ENCODE assay signal across 10 mouse cellular contexts in genomic region chr1:155212493-155212892, GRCm38 (mm10). TPM values are rescaled to one million over a fixed set of nuclear protein-coding genes. Genes with fewer than 3 reads are reported as not detected.
DNase-seq lines count a peak whose midpoint lies in the region; ATAC-seq and TF ChIP-seq lines count a peak whose summit lies in the region.
"Had no signal": no experiment of that assay in that cellular context is flagged by ENCODE, and none has a peak within 500 bp of the region (broad histone marks: within the 10 kb centered on the region; RNA-seq: fewer than 3 reads in every experiment).

No protein-coding gene starts in this region.

- no peaks in the 10 kb centered on the region for H3K9me3 ChIP-seq in forebrain, embryonic 16.5 days (ENCODE audit: control insufficient read depth, low read length)
- no peaks in the 10 kb centered on the region for H3K9me3 ChIP-seq in kidney, embryonic 16.5 days (ENCODE audit: low read length)
- H3K9me3 ChIP-seq: liver, embryonic 15.5 days had no signal

- ATAC-seq in forebrain, embryonic 16.5 days: peak; percentile 41
- ATAC-seq in kidney, embryonic 16.5 days (ENCODE audit: low FRiP score, low TSS enrichment): peak; percentile 66

- no peak overlapping the region for H3K4me3 ChIP-seq in gastrocnemius, adult 2 months
- no peak overlapping the region for H3K4me3 ChIP-seq in forebrain, embryonic 16.5 days (replicated peaks; ENCODE audit: low read length)
- no peak overlapping the region for H3K4me3 ChIP-seq in kidney, embryonic 16.5 days (ENCODE audit: low read length)
- H3K4me3 ChIP-seq: liver, embryonic 15.5 days had no signal

- peak overlapping the region; percentile 5 for H3K9ac ChIP-seq in forebrain, embryonic 16.5 days (replicated peaks; ENCODE audit: low read depth, low read length)
- peak overlapping the region; percentile 50 for H3K9ac ChIP-seq in kidney, embryonic 16.5 days (replicated peaks; ENCODE audit: low read length)
- H3K9ac ChIP-seq: liver, embryonic 15.5 days had no signal

- intact Hi-C loops in gastrocnemius, adult 2 months (cut with DNase I): no loop called here

- no peaks in the 10 kb centered on the region for H3K27me3 ChIP-seq in forebrain, embryonic 16.5 days (replicated peaks; ENCODE audit: control insufficient read depth, insufficient read depth, low read length)
- no peaks in the 10 kb centered on the region for H3K27me3 ChIP-seq in kidney, embryonic 16.5 days (ENCODE audit: insufficient read depth, low read length)
- H3K27me3 ChIP-seq: CH12.LX; liver, embryonic 15.5 days had no signal

- peaks cover 53% of the 10 kb centered on the region for H3K4me1 ChIP-seq in forebrain, embryonic 16.5 days (replicated peaks; ENCODE audit: control insufficient read depth, insufficient read depth, low read length)
- peaks cover 57% of the 10 kb centered on the region for H3K4me1 ChIP-seq in kidney, embryonic 16.5 days (ENCODE audit: insufficient read depth, low read length)
- H3K4me1 ChIP-seq: liver, embryonic 15.5 days had no signal

- no peak for TF ChIP-seq CTCF in gastrocnemius, adult 2 months (IDR thresholded peaks at IDR 0.05)

- WGBS in forebrain, embryonic 16.5 days: 7% methylated on average over 6 of the region's 6 CpGs
- WGBS in kidney, embryonic 16.5 days: 15% methylated on average over 6 of the region's 6 CpGs

- H3K36me3 ChIP-seq in forebrain, embryonic 16.5 days (ENCODE audit: control insufficient read depth, insufficient read depth): no peaks in the 10 kb centered on the region
- no peaks in the 10 kb centered on the region for H3K36me3 ChIP-seq in kidney, embryonic 16.5 days (ENCODE audit: insufficient read depth, low read length)
- H3K36me3 ChIP-seq: liver, embryonic 15.5 days had no signal

- H3K27ac ChIP-seq in gastrocnemius, adult 2 months: peak overlapping the region; percentile 13; the same call in 1 of the 2 replicates
- peak overlapping the region; percentile 56 for H3K27ac ChIP-seq in forebrain, embryonic 16.5 days (ENCODE audit: low read length)
- peak overlapping the region; percentile 76 for H3K27ac ChIP-seq in kidney, embryonic 16.5 days (ENCODE audit: low read length)
- H3K27ac ChIP-seq: liver, embryonic 15.5 days had no signal

- no peak for DNase-seq in gastrocnemius, adult 2 months
- DNase-seq in gastrocnemius, adult 18-20 months (ENCODE audit: low spot score): no peak
- peak; percentile 77 for DNase-seq in adrenal gland, postnatal 14 days
- peak; percentile 85 for DNase-seq in neural tube, embryonic 10.5 days (ENCODE audit: extremely low spot score, low spot score)
- DNase-seq in left cerebral cortex, adult 9 months (ENCODE audit: low spot score in 2 of 2): no peak
- DNase-seq in gastrocnemius, postnatal 10 days: no peak

- H3K4me2 ChIP-seq in forebrain, embryonic 16.5 days (ENCODE audit: low read length): no peak overlapping the region
- H3K4me2 ChIP-seq in kidney, embryonic 16.5 days (replicated peaks; ENCODE audit: low read depth, low read length): no peak overlapping the region
- H3K4me2 ChIP-seq: liver, embryonic 15.5 days had no signal

RNA-seq across cellular contexts. Expression of gene BC034090, which starts 31.8 kb away (rescaled TPM):
- total RNA-seq in gastrocnemius, adult 2 months (2021): 1 to 10 TPM in 1 of 2 experiments, under 1 TPM in 1; 0.94 to 1.8 TPM
- total RNA-seq in gastrocnemius, adult 18-20 months (2021): 1 to 10 TPM in 1 of 2 experiments, under 1 TPM in 1; 0.64 to 1.5 TPM
- 26.9 and 32.3 TPM in 2 replicates for total RNA-seq in adrenal gland, postnatal 14 days (2021)
- 2.8 and 3.3 TPM in 2 replicates for polyA plus RNA-seq in forebrain, embryonic 16.5 days (2015; fragmentation: Nextera tagmentation; extraction: Ambion mirVana)
- 8.2 and 9.1 TPM in 2 replicates for polyA plus RNA-seq in kidney, embryonic 16.5 days (2015; fragmentation: Nextera tagmentation; extraction: Ambion mirVana)
- 10 to 100 TPM in 1 of 2 experiments, 1 to 10 TPM in 1; 3.8 to 10.3 TPM for total RNA-seq in gastrocnemius, postnatal 10 days (2021)

RNA-seq across cellular contexts. Expression of gene Stx6, which starts 54.0 kb away (rescaled TPM):
- total RNA-seq in gastrocnemius, adult 2 months (2021): 10 to 100 TPM; 10.5 to 12.8 TPM
- total RNA-seq in gastrocnemius, adult 18-20 months (2021): 10 to 100 TPM; 11.8 to 13.0 TPM
- 48.4 and 59.5 TPM in 2 replicates for total RNA-seq in adrenal gland, postnatal 14 days (2021)
- 121 and 125 TPM in 2 replicates for polyA plus RNA-seq in forebrain, embryonic 16.5 days (2015; fragmentation: Nextera tagmentation; extraction: Ambion mirVana)
- polyA plus RNA-seq in kidney, embryonic 16.5 days (2015; fragmentation: Nextera tagmentation; extraction: Ambion mirVana): 70.9 and 78.0 TPM in 2 replicates
- 10 to 100 TPM; 26.8 to 27.4 TPM for total RNA-seq in gastrocnemius, postnatal 10 days (2021)

Comparison
In these comparisons a context has a peak if more than half of its experiments do, and no peak if none do; other contexts are left out.
1. DNase-seq: peak in adrenal gland, postnatal 14 days (single experiment) and neural tube, embryonic 10.5 days (single experiment); none in gastrocnemius, adult 2 months (single experiment), gastrocnemius, adult 18-20 months (single experiment), left cerebral cortex, adult 9 months (0 of 2) and gastrocnemius, postnatal 10 days (single experiment).
2. H3K27ac ChIP-seq: peak in every context shown above with its lines; median percentile 76 in kidney, embryonic 16.5 days; 56 in forebrain, embryonic 16.5 days; 13 in gastrocnemius, adult 2 months.